Mouse (Mus musculus) heart, postnatal 4 days (tissue): Measurements from ENCODE around the gene Slc4a5. TPM values are rescaled to one million over a fixed set of nuclear protein-coding genes. Genes with fewer than 3 reads are reported as not detected.
A peak's percentile ranks its signal among the peaks of the same experiment; 100 is the strongest.
"Not testable (repeated sequence)": the region's sequence is repeated elsewhere in the genome, so short reads cannot be mapped to it uniquely, and the experiment has no call there.

Experiments
- DNase-seq: peaks from one replicate; pipeline ENCODE4 v3.0.0; 2021
- total RNA-seq, 2 experiments: library from RNA; stranded (reverse); gene quantifications; 2 replicates each; pipeline ENCODE4 v1.2.3; 2021

The Slc4a5 gene
- total RNA-seq, 2 experiments from 2014 or later, result 0.12 TPM; not detected in 1

DNA sequence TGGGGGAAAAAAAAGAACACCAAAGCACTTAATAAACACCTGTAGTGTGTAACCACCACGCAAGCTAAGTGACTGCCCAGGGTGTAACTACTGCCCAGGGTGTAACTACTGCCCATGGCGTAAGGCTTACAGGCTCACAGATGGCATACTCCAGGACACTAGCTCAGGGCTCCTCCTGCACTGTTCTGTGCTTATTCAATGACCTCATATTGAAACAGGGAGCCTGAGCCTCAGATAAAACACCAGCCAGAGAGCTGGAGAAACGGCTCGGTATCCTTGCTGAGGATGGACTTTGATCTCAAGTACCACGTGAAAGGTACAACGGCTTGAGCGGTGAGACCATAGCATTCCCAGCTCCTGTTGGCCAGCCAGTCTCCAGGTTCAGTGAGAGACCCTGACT lies 92.4 kb downstream of the Slc4a5 start:
- no peak for DNase-seq

DNA sequence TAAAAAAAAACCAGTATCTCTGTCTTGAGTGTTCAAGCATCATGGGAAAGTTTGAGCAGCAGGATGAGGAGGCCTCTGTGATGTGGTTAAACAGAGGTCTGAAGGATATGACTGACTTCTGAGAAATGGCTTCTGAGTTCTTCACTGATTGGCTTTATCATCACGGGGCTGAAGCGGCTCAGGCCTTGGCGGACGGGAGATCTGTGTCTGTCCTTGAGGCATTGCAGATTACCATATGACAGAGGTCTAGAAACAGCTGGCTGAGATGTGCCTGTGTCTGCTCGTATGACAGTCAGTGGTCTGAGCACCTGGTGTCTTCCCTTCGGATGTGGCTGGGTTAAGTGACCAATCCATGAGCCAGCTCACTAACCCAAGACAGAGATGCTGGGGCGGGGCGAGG lies 92.9 kb downstream of the Slc4a5 start:
- DNase-seq, result no peak

DNA sequence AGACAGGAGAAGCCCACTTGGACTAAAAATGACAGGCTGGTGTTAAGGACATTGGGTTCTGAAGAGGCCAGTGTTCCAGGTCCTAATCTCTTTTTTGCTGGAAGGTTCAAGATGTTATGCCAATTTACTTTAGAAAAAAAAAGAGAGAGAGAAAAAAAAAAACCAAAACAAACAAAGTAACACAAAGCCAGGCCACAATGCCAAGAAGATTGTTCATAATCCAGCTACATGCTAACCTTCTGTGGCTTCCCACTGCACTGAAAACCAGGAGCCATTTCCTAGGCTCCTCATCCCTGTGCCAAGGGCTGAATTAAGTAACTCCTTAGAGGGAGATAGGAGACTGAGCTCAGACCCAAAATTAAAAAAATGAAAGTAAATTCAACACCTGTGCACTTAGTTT lies 95.7 kb downstream of the Slc4a5 start:
- DNase-seq, result no peak

GRCm38 (mm10) chr6:83316022-83316421 lies 96.4 kb downstream of the Slc4a5 start:
- DNase-seq, result no peak

DNA sequence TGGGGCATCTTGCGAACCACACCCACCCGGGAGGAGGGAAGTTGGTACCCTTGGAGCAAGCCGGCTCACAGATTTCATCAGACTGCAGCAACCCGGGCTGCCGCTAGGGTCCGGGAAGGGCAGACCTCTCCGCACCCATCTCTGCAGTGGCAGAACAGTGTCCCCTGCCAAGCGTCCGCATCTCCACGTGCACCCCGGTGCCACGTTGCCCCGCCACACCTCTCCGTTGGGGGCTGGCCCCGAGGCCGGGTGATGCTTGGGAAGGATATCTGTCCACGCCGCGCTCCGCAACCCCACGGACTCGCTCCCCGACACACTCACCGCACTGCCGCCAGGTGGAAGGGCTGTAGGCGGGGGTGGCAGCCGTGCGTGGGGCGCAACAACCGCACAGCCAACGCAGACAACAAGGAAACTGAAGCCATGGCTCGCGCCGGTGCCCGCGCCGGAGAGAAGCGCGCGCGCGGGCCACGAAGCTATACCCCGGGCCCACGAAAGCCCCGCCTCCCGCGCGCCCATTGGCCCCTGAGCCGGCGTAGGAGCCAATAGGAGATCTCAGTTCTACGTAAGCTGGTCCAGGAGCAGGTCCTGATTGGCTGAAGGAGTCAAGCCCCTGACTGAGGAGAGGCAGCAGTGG lies 97.6 kb downstream of the Slc4a5 start:
- peak; percentile 93 for DNase-seq

DNA sequence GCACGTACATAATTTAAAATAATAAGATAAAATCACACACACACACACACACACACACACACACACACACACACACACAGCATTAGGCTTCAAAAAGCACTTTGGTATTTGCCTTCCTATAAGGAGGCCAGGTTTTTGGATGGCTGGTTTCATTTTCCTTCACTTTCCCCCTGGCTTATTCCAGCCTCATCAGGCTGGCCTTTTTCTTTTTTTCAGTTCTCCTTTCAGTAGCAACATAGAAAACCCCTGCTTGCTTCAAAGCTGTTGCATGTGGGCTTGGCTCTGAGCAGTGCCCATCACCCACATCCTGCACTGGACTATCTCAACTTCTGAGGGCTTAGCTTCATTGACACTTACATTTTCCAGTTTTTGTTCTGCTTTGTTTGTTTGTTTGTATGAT lies 102.3 kb downstream of the Slc4a5 start:
- DNase-seq, result no peak

DNA sequence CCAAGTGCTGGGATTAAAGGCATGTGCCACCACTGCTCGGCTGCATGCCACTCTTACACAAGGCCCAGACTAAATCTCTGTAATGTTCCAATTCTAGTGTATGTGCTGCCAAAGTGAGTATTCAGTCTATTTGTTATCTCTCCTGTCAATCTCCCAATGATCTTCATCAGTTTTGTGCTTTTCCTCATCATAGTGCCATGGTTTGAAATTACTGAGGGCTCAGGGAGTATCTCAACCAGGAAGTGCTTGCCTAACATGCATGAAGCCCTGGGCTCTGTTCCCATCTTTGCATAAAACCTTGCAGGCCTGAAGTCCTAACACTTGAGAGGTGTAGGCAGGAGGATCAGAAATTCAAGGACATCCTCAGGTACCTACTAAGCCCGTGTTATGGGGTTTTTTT lies 103.2 kb downstream of the Slc4a5 start:
- DNase-seq, result no peak

DNA sequence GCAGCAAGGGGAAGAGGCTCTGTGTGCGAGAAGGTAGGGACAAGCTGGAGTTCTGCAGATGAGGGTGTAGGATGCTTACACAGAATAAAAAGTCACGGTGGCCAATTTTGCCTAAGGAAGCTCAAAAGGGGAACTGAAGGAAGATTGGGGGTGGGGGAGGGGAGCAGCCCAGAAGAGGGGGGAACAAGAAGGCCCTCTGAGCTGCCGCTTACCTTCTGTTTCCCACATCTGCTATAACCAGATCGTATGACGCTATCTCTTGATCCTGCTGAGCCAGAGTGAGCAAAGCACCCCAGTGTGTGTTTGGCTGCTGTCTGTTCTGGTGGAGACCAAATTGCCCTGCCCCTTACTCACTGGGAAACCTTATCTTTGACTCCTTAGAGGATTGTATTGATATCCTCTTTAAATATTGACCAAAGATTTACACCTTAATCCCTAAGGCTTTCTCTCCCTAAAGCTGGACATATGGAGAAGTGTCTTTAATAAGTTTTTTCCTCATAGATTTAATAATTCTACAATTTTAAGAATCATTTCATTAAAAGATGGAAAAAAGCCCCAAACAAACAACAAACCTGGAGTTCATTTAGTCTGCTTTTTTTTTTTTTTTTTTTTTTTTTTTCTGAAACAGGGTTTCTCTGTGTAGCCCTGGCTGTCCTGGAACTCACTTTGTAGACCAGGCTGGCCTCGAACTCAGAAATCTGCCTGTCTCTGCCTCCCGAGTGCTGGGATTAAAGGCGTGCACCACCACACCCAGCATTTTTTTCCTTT lies 104.2 kb downstream of the Slc4a5 start:
- DNase-seq, result no peak

GRCm38 (mm10) chr6:83325525-83326393 lies 106.1 kb downstream of the Slc4a5 start, which contains the start of the genes Mthfd2 and Mob1a:
Gene Mthfd2 (minus strand): TSS chr6:83325908.
Gene Mob1a (plus strand): TSS chr6:83326016.
- peak; percentile 95 for DNase-seq

- no peak for DNase-seq
Measured at GRCm38 (mm10) chr6:83326394-83326736, 106.7 kb downstream of the Slc4a5 start.

- DNase-seq, result no peak
Measured at GRCm38 (mm10) chr6:83326761-83327160, 107.1 kb downstream of the Slc4a5 start.

- DNase-seq, result no peak
Measured at GRCm38 (mm10) chr6:83327591-83328190, 108.1 kb downstream of the Slc4a5 start.

GRCm38 (mm10) chr6:83341387-83341786 lies 121.8 kb downstream of the Slc4a5 start:
- DNase-seq, result no peak

- DNase-seq, result no peak
Measured at GRCm38 (mm10) chr6:83342957-83343356, 123.3 kb downstream of the Slc4a5 start.

GRCm38 (mm10) chr6:83345285-83345684 lies 125.7 kb downstream of the Slc4a5 start:
- DNase-seq, result not testable (repeated sequence)

- DNase-seq, result no peak
Measured at GRCm38 (mm10) chr6:83347916-83348315, 128.3 kb downstream of the Slc4a5 start.

DNA sequence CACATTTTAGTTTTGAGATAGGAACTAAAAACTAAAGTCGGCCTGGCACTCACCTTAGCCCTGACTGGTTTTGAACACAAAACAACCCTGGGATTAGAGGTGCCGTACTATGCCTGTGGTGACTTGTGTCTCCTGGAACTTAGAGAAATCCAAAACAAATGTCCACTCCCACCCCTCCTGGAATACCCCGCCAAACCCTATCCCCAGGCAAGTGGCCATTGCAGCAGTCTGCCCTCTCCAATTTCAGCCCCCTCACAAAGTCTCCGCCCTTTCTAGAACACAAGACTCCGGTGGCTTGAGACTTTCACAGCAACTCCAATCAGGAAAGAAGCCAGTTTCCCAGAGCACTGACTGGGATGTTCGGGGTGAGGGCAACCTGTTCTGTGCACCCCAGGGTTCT lies 129.2 kb downstream of the Slc4a5 start, which contains the start of gene Bola3:
TSS of gene Bola3 (plus strand) at position 275 of the 400 bp plus-strand sequence.
- DNase-seq, result no peak

DNA sequence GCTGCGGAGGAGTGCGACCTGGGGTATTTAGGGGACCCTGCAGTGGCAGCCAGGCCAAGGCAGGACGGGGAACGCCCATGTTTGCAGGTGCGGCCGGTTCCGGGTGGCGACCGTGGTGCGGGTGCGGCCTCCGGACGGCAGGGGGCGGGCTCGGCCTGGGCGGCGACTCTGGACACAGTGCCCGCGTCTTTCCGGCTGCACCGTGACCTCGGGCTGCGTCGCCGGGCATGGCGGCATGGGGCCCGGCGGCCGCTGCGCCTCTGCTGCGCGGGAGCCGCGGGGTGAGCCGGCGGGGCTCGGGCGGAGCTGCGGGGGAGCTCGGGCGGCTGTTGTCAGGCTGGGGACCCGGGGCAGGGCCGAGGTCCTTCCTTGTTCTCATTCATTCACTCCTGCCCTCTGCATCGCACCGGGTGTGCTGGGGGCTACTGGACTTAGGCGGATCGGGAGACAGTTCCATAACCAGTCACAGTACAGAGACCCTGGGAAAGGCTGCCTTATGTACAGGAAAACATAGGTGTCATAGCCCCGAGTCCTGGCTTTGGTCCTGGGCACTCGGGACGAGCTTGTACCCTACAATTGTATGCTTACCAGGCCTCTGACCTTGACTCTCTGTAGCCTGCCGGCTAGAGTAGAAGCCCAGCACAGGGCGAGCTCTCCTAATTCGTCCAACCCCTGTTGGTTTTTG lies 129.8 kb downstream of the Slc4a5 start:
- peak; percentile 95 for DNase-seq

DNA sequence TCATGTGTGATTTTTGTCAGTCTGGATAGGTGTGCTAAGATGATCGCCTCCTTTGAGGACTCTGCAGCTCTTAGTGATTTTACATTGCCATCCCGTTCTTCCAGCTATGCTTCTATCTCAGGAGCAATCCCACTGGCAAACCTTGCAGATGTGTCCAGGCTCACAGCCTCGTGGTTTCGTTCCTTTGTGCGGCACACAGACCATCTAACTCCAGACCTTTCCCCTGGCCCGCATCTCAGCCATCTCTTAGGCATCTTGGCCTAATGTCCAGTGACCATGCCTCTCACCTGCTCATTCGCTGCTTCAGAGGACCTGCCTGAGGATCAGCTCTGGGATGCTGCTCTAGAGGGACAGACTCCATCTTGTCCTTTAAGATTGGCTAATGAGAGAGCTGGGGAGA lies 130.5 kb downstream of the Slc4a5 start:
- DNase-seq, result no peak

GRCm38 (mm10) chr6:83350851-83351405 lies 131.3 kb downstream of the Slc4a5 start:
- no peak for DNase-seq

DNA sequence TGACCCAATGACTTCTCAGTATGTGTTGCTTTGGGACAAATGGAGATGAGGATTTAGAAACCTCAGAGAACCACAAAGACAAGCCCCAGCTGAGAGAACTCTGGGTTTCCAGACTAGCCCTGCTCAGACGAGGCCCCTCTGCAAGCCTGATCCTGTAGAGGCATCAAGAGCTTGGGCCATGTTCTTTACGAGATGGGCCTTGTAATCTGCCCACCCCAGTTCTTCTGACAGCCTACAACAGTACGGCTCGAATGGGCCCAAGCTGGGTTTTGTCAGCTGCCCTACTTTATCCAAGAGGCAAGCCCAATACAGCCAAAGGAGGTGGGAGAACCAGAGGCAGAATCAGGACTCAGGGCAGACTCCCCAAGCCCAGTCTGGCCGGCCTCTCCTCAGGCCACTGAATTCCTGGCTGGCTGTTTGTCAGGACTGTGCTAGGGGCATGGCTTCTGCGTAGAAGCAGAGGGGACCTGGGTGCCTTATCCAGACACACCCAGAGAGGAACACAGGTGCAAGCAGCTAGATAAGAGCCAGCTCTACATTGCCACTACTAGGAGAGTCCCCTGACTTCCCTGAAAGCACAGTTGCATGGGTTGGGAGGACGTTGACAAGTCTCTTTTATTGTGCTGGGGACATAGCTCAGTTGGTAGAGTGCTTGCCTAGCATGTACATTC lies 132.0 kb downstream of the Slc4a5 start:
- DNase-seq, result no peak
